Mouse (Mus musculus) hematopoietic stem cell, adult 5-6 weeks (primary cell): Measurements from ENCODE around the gene Gm37240. TPM values are rescaled to one million over a fixed set of nuclear protein-coding genes. Genes with fewer than 3 reads are reported as not detected.

Experiments
- ATAC-seq, 2 experiments: fragments of 125-278 bp in 1 of 2; replicated peaks in 1 of 2; 2 replicates each; pipeline ENCODE4 v1.8.0; 2016 to 2017; ENCODE audit warnings: inconsistent platforms in 2 of 2, mild to moderate bottlenecking in 2 of 2, moderate number of reproducible peaks in 2 of 2, low read depth in 1 of 2, moderate TSS enrichment in 1 of 2; ENCODE audit not compliant: low FRiP score in 2 of 2, poor library complexity in 2 of 2, severe bottlenecking in 2 of 2, insufficient read depth in 1 of 2, low TSS enrichment in 1 of 2
- total RNA-seq: library from RNA; stranded (forward); fragments of 172-1452, 232-1000 nt; gene quantifications from 2 replicates; pipeline ENCODE4 v1.2.3, GENCODE M21; 2017

The Gm37240 gene
- total RNA-seq, 1 experiment from 2014 or later: not detected

DNA sequence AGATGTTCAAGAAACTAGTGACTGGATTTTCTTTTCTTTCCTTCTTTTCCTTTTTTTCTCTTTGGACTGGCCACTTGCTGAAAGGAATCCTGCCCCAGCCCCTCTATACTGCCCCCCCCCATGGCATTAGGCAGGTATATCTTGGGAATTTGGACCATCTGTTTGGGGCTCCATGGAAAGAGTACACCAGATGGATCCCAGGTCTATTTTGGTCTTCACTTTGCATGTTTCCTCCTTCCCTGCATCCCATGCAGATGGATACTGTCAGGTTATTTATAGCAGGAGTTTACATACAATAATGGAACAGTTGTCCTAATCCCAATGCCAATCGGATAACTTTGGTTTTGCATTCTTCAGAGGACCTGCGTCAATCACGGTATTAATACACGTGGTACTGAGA, 845.2 kb downstream of the Gm37240 start:
- no peak for ATAC-seq

DNA sequence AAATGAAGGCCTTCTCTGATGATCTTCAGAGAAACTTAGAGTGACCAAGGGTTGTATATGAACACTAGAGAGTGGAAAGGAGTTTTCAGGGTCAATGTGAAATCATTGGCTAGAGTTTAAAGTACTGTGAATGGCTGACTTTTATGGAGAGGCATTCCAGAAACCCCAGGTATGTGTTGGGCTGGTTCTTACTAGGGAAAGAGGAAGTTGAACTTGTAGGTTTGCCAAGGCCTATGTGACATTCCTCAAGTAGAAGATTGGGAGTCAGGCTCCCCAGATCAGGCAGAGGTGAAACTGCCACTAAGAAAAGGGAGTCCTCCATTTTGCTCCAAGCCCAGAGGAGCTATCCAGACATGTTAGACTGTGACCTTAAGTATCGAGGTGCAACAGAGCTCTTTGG, 858.2 kb downstream of the Gm37240 start:
- no peak for ATAC-seq

DNA sequence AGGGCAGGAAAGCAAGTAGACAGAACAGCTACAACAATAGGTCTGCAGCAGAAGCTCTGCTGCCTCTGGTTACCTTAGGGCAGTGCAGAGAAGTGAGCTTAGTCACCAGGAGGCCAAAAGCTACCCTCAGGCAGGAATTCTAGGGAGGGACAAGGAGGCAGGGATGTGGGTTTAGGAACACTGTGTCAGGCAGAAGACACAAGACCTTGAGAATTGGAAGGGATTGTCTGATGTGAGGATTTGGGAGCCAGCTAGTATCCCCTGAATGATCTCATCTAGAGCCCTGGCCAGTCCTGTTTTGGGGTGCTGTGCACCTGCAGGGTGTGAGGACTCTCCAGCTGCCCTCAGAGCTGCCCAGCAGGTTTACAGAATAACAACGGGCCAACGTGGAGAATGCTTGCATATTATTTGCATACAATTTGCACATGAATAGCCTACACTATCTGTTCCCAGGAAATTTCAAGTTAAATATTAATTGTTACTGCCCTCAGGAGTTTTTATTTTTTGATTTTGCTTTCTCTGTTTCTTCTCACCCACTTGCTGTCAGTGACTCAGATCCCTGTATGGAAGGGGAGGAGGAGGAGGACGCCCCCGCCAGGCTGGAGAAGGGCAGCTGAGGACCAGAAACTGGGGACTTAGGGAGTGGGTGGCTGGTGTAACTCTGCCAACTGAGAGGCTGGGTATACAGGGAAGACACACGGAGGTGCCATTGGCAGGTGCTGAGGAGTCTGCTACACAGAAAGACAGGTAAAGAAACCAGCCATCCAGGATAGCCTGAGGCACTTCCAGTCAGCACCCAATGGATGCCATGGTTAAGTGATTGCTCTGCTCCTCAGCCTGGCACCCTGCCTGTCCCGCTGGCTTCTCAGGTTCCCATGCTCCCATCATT, 862.3 kb downstream of the Gm37240 start:
- ATAC-seq: no peak

DNA sequence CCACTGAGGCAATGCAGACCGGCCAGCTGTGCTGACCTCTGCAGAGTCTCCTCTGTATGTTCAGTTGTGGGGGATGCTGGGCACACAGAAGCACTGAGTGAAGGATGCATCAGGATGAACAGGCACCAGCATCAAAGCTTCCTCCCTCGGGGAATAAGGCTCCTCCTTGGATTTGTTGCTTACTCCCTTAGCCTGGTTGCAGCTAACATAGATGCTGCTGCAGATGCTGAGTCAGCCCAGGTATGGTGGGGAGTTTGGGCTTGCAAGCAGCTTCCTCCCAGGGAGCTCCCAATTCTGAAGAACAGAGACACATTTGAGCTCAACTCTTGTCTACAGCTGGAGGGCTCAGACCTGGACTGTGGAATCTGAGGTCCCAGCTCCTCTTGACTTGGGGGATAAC, 863.1 kb downstream of the Gm37240 start:
- no peak; a peak in 1 of 4 replicates for ATAC-seq

DNA sequence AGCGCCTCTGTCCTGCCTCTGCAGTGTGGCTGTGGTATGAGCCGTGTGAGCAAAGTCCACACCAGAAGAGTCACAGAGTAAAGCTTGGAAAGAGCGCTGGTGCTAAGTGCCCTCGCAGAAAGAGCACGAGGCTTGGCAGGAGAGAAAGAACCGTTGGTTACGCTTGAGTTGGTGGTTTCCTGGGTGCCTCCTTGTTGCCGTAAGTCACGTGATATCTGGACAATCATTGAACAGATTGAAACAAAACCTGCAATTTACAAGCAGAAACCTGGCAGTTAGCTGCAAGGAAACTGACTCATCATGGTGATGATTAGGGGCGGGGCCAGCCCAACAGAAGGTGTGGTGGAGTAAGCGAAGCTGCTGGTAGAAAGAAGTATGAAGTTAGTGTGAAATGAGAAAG, 864.5 kb downstream of the Gm37240 start:
- ATAC-seq: peak; percentile 65 to 66; a peak in 3 of 4 replicates

GRCm38 (mm10) chr3:85021816-85022215, 865.5 kb downstream of the Gm37240 start:
- no peak for ATAC-seq

- ATAC-seq: no peak
Measured at GRCm38 (mm10) chr3:85020137-85020536, 867.2 kb downstream of the Gm37240 start.

DNA sequence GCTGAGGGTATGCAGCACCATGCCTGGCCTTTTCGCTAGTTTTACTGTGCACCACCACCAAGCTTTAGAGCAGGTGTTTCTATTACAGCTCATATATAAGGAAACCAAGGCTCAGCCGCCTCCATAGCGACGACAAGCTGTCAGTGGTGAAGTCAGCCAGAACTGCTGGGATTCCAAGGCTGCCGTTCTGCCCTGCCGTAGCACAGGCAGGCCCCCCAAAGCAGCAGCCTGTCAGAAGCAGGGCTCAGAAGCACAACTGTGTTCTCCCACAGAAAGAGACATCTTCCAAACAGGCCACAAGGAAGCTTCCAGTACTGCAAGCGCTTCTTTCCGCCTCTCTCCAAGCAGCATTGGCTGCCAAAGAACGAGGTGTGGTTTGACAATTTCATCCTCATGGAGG, 871.7 kb downstream of the Gm37240 start:
- no peak for ATAC-seq

GRCm38 (mm10) chr3:85012889-85013288, 874.4 kb downstream of the Gm37240 start:
- ATAC-seq: no peak

DNA sequence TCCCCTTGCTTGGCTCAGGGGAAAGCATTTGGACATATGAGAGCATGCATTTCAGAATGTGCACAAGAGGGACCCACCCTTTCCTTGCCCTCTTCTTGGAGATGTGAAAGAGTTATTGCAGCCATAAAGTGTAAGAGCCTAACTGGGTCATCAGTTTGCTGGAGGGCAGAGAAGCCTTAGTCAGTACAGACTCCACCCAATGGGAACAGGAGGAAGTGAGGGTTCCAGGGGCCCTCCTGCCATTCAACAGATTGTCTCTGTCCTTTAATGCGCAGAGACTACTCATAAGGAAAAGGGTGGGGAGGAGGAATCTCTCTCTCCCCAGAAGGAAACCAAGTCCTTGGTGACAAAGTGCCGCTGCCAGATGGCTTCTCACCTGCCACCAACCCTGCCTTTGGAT, 882.1 kb downstream of the Gm37240 start:
- no peak for ATAC-seq

DNA sequence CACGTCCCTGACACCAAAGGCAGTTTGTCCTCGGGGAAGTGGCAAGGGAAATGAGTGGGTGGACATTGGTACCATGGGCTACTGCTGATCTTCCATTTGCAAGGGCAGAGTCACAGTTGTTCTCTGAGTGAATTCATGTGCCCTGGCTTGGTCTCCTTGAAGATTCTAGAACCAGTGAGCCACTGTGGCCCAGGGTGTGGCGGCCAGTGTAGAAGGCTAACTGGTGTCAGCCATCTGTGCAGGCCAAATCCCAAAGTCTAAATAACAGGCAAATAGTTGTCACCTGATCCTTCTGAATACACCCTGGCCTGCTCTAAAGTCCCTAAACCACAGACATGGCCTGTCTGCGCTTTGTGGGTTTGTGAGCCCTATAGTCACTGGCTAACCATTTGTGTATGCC, 898.4 kb downstream of the Gm37240 start:
- ATAC-seq: no peak

DNA sequence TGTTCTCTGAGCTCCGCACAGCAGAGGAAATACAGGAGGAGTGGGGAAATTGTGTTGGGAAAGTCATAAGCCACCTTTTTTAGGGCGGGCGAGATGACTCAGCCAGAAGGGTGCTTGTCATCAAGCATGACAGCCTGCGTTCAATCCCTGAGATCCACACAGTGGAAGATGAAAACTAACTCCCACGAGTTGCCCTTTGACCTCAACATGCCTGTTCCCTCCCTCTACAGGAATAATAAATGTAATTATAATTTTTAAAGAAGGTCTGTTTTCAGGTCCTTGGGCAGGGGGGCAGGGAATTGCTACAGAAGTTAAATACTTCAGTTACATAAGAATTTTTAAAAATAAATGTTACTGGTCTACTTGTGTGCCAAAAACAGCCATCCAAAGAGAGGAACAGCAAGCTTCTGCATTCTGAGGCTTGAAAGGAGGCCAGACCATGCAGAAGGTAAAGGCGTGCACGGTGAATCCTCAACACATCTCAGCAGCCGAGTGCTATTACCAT, 902.1 kb downstream of the Gm37240 start:
- no peak for ATAC-seq

DNA sequence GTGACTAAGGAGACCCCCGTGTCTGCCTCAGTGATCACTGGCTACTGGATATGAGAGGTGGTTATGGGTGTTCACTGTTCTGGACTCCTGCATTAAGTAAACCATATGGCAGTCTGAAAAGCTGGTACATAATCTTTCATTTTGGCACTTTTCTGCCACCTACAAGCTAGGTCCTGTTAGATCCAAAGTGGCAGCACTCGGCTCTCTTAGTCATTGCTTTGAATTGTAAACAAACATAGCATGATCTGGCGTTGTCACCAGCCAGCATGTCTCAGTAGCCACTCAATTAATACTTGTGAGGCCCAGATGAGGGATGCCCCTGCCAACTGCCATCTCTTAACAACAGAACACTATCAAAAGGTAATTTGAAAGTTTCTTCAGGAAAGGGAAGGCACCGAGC, 904.6 kb downstream of the Gm37240 start:
- no peak for ATAC-seq

GRCm38 (mm10) chr3:84980158-84980557, 907.2 kb downstream of the Gm37240 start:
- no peak for ATAC-seq

GRCm38 (mm10) chr3:84978676-84979075, 908.6 kb downstream of the Gm37240 start:
- no peak for ATAC-seq

DNA sequence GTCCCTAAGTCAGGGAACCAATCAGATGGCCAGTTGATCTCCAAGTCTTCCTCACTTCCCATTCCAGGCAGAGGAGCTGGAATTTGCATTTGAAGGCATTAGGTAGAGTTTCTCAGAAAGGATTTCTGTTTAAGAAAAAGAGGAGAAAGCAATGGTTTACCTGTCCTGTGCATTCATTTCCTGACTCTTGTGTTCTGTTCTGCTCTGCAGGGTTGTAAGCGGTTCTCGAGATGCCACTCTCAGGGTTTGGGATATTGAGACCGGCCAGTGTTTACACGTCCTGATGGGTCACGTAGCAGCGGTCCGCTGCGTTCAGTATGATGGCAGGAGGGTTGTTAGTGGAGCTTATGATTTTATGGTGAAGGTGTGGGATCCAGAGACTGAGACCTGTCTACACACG, 913.1 kb downstream of the Gm37240 start:
- ATAC-seq: no peak

GRCm38 (mm10) chr3:84972881-84973280, 914.4 kb downstream of the Gm37240 start:
- no peak for ATAC-seq

DNA sequence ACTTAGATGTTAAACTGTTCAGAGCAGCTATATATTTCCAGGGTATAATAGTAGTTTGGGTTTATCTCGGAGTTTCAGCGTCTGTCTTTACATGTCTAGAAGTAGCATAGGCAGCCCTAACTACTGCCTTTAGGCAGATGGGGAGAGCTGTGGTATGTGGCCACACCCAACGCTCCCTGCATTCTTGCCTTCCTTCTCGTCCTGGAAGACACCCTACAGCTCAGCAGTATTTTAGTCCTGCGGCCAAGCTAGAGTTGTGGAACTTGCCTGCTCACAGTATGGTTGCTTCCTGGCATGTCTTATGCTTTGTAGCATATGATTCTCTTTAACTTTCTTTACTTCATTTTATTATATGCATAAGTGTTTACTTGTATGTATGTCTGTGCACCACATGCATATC, 915.8 kb downstream of the Gm37240 start:
- no peak for ATAC-seq

GRCm38 (mm10) chr3:84967364-84967763, 920.0 kb downstream of the Gm37240 start:
- no peak for ATAC-seq
